Mouse (Mus musculus) liver, embryonic 15.5 days (tissue): ENCODE data around the gene Smim6. TPM values are rescaled to one million over a fixed set of nuclear protein-coding genes. Genes with fewer than 3 reads are reported as not detected.

Experiments used
- ATAC-seq: fragments of 200-750 bp; cut with Nextera tagmentation; 2 replicates; pipeline ENCODE4 v1.8.0; 2017; ENCODE audit warnings: moderate number of reproducible peaks, mild to moderate bottlenecking, moderate library complexity; ENCODE audit not compliant: insufficient read depth
- H3K27ac ChIP-seq: fragments of 300-500 bp; sonication (generic); replicated peaks from 2 replicates; pipeline ENCODE4 v1.5.1; 2015; ENCODE audit warnings: mild to moderate bottlenecking, inconsistent platforms
- H3K27me3 ChIP-seq: fragments of 300-500 bp; sonication (generic); 2 replicates; pipeline ENCODE4 v1.6.1; 2015; ENCODE audit warnings: mild to moderate bottlenecking, inconsistent platforms
- H3K36me3 ChIP-seq: fragments of 300-500 bp; sonication (generic); replicated peaks from 2 replicates; pipeline ENCODE4 v1.6.1; 2015; ENCODE audit warnings: moderate library complexity, mild to moderate bottlenecking, inconsistent platforms
- H3K4me1 ChIP-seq: fragments of 300-500 bp; sonication (generic); replicated peaks from 2 replicates; pipeline ENCODE4 v1.6.1; 2015; ENCODE audit warnings: inconsistent platforms
- H3K4me2 ChIP-seq: fragments of 300-500 bp; sonication (generic); 2 replicates; pipeline ENCODE4 v1.6.1; 2015; ENCODE audit warnings: moderate library complexity, mild to moderate bottlenecking, inconsistent platforms
- H3K4me3 ChIP-seq: fragments of 300-500 bp; sonication (generic); replicated peaks from 2 replicates; pipeline ENCODE4 v1.5.1; 2015; ENCODE audit warnings: mild to moderate bottlenecking, inconsistent platforms
- H3K9ac ChIP-seq: fragments of 300-500 bp; sonication (generic); 2 replicates; pipeline ENCODE4 v1.6.1; 2015; ENCODE audit warnings: moderate library complexity, mild to moderate bottlenecking, inconsistent platforms
- H3K9me3 ChIP-seq: fragments of 300-500 bp; sonication (generic); replicated peaks from 2 replicates; pipeline ENCODE4 v1.6.1; 2016; ENCODE audit warnings: inconsistent platforms
- WGBS: fragments of 180-500 bp; shearing (Covaris S2); methylation state at CpG from one replicate; pipeline ENCODE4 v1.1.7; 2015; ENCODE audit warnings: mixed read lengths; ENCODE audit not compliant: insufficient replicate concordance; 5-methylcytosine and 5-hydroxymethylcytosine counted together
- polyA plus RNA-seq: library from polyadenylated mRNA; unstranded; fragments of >200 nt; fragmentation: Nextera tagmentation; extraction: Ambion mirVana; gene quantifications from 2 replicates; pipeline ENCODE4 v1.2.1, GENCODE M21; 2015

Gene Smim6
- polyA plus RNA-seq, 1 experiment from 2014 or later: 2.7 TPM

GRCm38 (mm10) chr11:115900561-115901337 lies 11.1 kb upstream of the Smim6 start:
- H3K4me2 ChIP-seq: peak overlapping the region; percentile 79
- H3K4me1 ChIP-seq: peaks cover 82% of the 10 kb centered on the region
- peak overlapping the region; percentile 81 for H3K9ac ChIP-seq
- H3K4me3 ChIP-seq: peak overlapping the region; percentile 67
- H3K27me3 ChIP-seq: no peaks in the 10 kb centered on the region
- WGBS: 31% methylated on average over 8 of the region's 8 CpGs
- no peak for ATAC-seq
- H3K36me3 ChIP-seq: peaks cover 25% of the 10 kb centered on the region
- H3K27ac ChIP-seq: peak overlapping the region; percentile 97
- H3K9me3 ChIP-seq: no peaks in the 10 kb centered on the region

- Histone ChIP-seq H3K4me2 (peak overlapping the region; percentile 79), H3K4me3 (peak overlapping the region; percentile 67), H3K36me3 (peaks cover 30% of the 10 kb centered on the region), H3K27ac (peak overlapping the region; percentile 97), H3K9ac (peak overlapping the region; percentile 81), H3K9me3 (no peaks in the 10 kb centered on the region), H3K4me1 (peaks cover 90% of the 10 kb centered on the region), H3K27me3 (no peaks in the 10 kb centered on the region)
- peak; percentile 57 for ATAC-seq
- 15% methylated on average over 9 of the region's 9 CpGs for WGBS
Observed at GRCm38 (mm10) chr11:115901338-115902161, 10.3 kb upstream of the Smim6 start.

GRCm38 (mm10) chr11:115902177-115902576 lies 9.6 kb upstream of the Smim6 start:
- H3K9ac ChIP-seq: peak overlapping the region; percentile 81
- no peaks in the 10 kb centered on the region for H3K27me3 ChIP-seq
- ATAC-seq: no peak
- WGBS: 18% methylated on average over 5 of the region's 5 CpGs
- H3K4me1 ChIP-seq: peaks cover 96% of the 10 kb centered on the region
- H3K4me2 ChIP-seq: peak overlapping the region; percentile 79
- H3K4me3 ChIP-seq: peak overlapping the region; percentile 67
- H3K36me3 ChIP-seq: peaks cover 36% of the 10 kb centered on the region
- peak overlapping the region; percentile 97 for H3K27ac ChIP-seq
- no peaks in the 10 kb centered on the region for H3K9me3 ChIP-seq

GRCm38 (mm10) chr11:115902831-115903230 lies 9.0 kb upstream of the Smim6 start:
- peak overlapping the region; percentile 79 for H3K4me2 ChIP-seq
- peak overlapping the region; percentile 97 for H3K27ac ChIP-seq
- peaks cover 94% of the 10 kb centered on the region for H3K4me1 ChIP-seq
- H3K4me3 ChIP-seq: peak overlapping the region; percentile 67
- no peaks in the 10 kb centered on the region for H3K9me3 ChIP-seq
- peak overlapping the region; percentile 81 for H3K9ac ChIP-seq
- peaks cover 43% of the 10 kb centered on the region for H3K36me3 ChIP-seq
- no peak for ATAC-seq
- WGBS: 11% methylated on average over 1 of the region's 1 CpGs
- no peaks in the 10 kb centered on the region for H3K27me3 ChIP-seq

- H3K27me3 ChIP-seq: no peaks in the 10 kb centered on the region
- peaks cover 94% of the 10 kb centered on the region for H3K4me1 ChIP-seq
- no peaks in the 10 kb centered on the region for H3K9me3 ChIP-seq
- peak; percentile 85 for ATAC-seq
- WGBS: 18% methylated on average over 11 of the region's 11 CpGs
- H3K36me3 ChIP-seq: peaks cover 51% of the 10 kb centered on the region
- H3K4me3 ChIP-seq: peak overlapping the region; percentile 67
- H3K27ac ChIP-seq: peak overlapping the region; percentile 97
- peak overlapping the region; percentile 79 for H3K4me2 ChIP-seq
- peak overlapping the region; percentile 81 for H3K9ac ChIP-seq
Observed at GRCm38 (mm10) chr11:115903384-115904230, 8.2 kb upstream of the Smim6 start.

GRCm38 (mm10) chr11:115904231-115904955 lies 7.4 kb upstream of the Smim6 start:
- peak overlapping the region; percentile 97 for H3K27ac ChIP-seq
- WGBS: 45% methylated on average over 8 of the region's 8 CpGs
- ATAC-seq: no peak
- H3K4me1 ChIP-seq: peaks cover 94% of the 10 kb centered on the region
- peaks cover 54% of the 10 kb centered on the region for H3K36me3 ChIP-seq
- H3K4me3 ChIP-seq: peak overlapping the region; percentile 67
- peak overlapping the region; percentile 81 for H3K9ac ChIP-seq
- no peaks in the 10 kb centered on the region for H3K9me3 ChIP-seq
- H3K27me3 ChIP-seq: no peaks in the 10 kb centered on the region
- peak overlapping the region; percentile 79 for H3K4me2 ChIP-seq

GRCm38 (mm10) chr11:115904956-115905790 lies 6.6 kb upstream of the Smim6 start:
- Histone ChIP-seq H3K9me3 (no peaks in the 10 kb centered on the region), H3K4me3 (0 out of 2 replicates have a peak overlapping the region, but pooled peaks have one; percentile 67), H3K27me3 (no peaks in the 10 kb centered on the region), H3K4me1 (peaks cover 92% of the 10 kb centered on the region), H3K9ac (peak overlapping the region; percentile 81), H3K27ac (peak overlapping the region; percentile 97), H3K36me3 (peaks cover 60% of the 10 kb centered on the region), H3K4me2 (peak overlapping the region; percentile 79)
- WGBS: 80% methylated on average over 16 of the region's 16 CpGs
- ATAC-seq: no peak

- Histone ChIP-seq H3K4me1 (peaks cover 92% of the 10 kb centered on the region), H3K27me3 (no peaks in the 10 kb centered on the region), H3K36me3 (peaks cover 63% of the 10 kb centered on the region), H3K4me3 (no peak overlapping the region), H3K27ac (peak overlapping the region; percentile 97), H3K9me3 (no peaks in the 10 kb centered on the region), H3K4me2 (no peak overlapping the region), H3K9ac (peak overlapping the region; percentile 81)
- 84% methylated on average over 3 of the region's 3 CpGs for WGBS
- ATAC-seq: no peak
Observed at GRCm38 (mm10) chr11:115906116-115906515, 5.7 kb upstream of the Smim6 start.

- ATAC-seq: no peak
- H3K9me3 ChIP-seq: no peaks in the 10 kb centered on the region
- H3K4me1 ChIP-seq: peaks cover 92% of the 10 kb centered on the region
- H3K27ac ChIP-seq: peak overlapping the region; percentile 97
- 88% methylated on average over 5 of the region's 5 CpGs for WGBS
- H3K36me3 ChIP-seq: peaks cover 63% of the 10 kb centered on the region
- no peak overlapping the region for H3K4me2 ChIP-seq
- H3K27me3 ChIP-seq: no peaks in the 10 kb centered on the region
- H3K9ac ChIP-seq: no peak overlapping the region
- H3K4me3 ChIP-seq: no peak overlapping the region
Observed at GRCm38 (mm10) chr11:115906521-115906920, 5.3 kb upstream of the Smim6 start.
